Mouse (Mus musculus): ENCODE measurements at regions not wholly inside any gene's neighbourhood (a gene's known extent, or its start where the extent isn't known, plus 50 kb on each side); places are given as distances from the start of the nearest gene placed in this dataset.

- DNase-seq: no peak
Measured at GRCm38 (mm10) chr8:27837903-27838302, 390.4 kb downstream of the Poteg start.

GRCm38 (mm10) chr8:27866468-27866995 is 419.1 kb downstream of the Poteg start:
- DNase-seq: no peak

GRCm38 (mm10) chr8:27868591-27868990 is 421.1 kb downstream of the Poteg start:
- peak; percentile 81 for DNase-seq

GRCm38 (mm10) chr8:27877691-27878264 is 430.3 kb downstream of the Poteg start:
- no peak for DNase-seq

GRCm38 (mm10) chr8:27889292-27889691 is 441.8 kb downstream of the Poteg start:
- no peak for DNase-seq

- DNase-seq: peak; percentile 2
Measured at GRCm38 (mm10) chr8:27894325-27894724, 446.9 kb downstream of the Poteg start.

- DNase-seq: no peak
Measured at GRCm38 (mm10) chr8:27900115-27900514, 452.6 kb downstream of the Poteg start.

- DNase-seq: no peak
Measured at GRCm38 (mm10) chr8:27903796-27904195, 456.3 kb downstream of the Poteg start.

- DNase-seq: no peak
Measured at GRCm38 (mm10) chr8:27909347-27909945, 462.0 kb downstream of the Poteg start.

- DNase-seq: no peak
Measured at GRCm38 (mm10) chr8:27938559-27939492, 491.4 kb downstream of the Poteg start.

GRCm38 (mm10) chr8:27955000-27955399 is 507.5 kb downstream of the Poteg start:
- no peak for DNase-seq

GRCm38 (mm10) chr8:27980920-27981319 is 533.5 kb downstream of the Poteg start:
- DNase-seq: no peak

GRCm38 (mm10) chr8:27981769-27982168 is 534.3 kb downstream of the Poteg start:
- no peak for DNase-seq

- DNase-seq: no peak
Measured at GRCm38 (mm10) chr8:28012849-28013248, 565.4 kb downstream of the Poteg start.
